Mouse (Mus musculus) olfactory bulb, adult 2 months (tissue): ENCODE measurements at regions not wholly inside any gene's neighbourhood (a gene's known extent, or its start where the extent isn't known, plus 50 kb on each side); places are given as distances from the start of the nearest gene placed in this dataset.

Experiments
- CTCF ChIP-seq: fragments of 200-500 bp; IDR thresholded peaks from 2 replicates; pipeline ENCODE4 v1.5.1; 2012; ENCODE audit warnings: low read depth, mild to moderate bottlenecking, low read length, moderate library complexity; ENCODE audit not compliant: insufficient read depth
- POLR2A ChIP-seq: fragments of 200-500 bp; IDR thresholded peaks from 2 replicates; pipeline ENCODE4 v1.6.1; 2012; ENCODE audit warnings: mild to moderate bottlenecking, low read depth, low read length, moderate library complexity; ENCODE audit not compliant: insufficient read depth

GRCm38 (mm10) chr10:117579210-117579609 is 50.1 kb upstream of the Cpm start:
- TF ChIP-seq POLR2A (no peak), CTCF (no peak)
